Mouse (Mus musculus) embryonic fibroblast, embryonic 13.5 days (primary cell): ENCODE results near the gene Sbno2. TPM values are rescaled to one million over a fixed set of nuclear protein-coding genes. Genes with fewer than 3 reads are reported as not detected.

Experiments used
- H3K27ac ChIP-seq: 2 replicates; pipeline ENCODE4 v1.5.1; 2012; ENCODE audit warnings: low read length, control low read depth, inconsistent platforms; ENCODE audit not compliant: insufficient read depth
- H3K4me1 ChIP-seq: 2 replicates; pipeline ENCODE4 v1.6.1; 2011; ENCODE audit warnings: low read length; ENCODE audit not compliant: control insufficient read depth, insufficient read depth
- H3K4me3 ChIP-seq: 2 replicates; pipeline ENCODE4 v1.5.1; 2011; ENCODE audit warnings: mild to moderate bottlenecking, control low read depth, low read length; ENCODE audit not compliant: insufficient read depth
- CTCF ChIP-seq: IDR thresholded peaks from 2 replicates; pipeline ENCODE4 v1.5.1; 2011; ENCODE audit warnings: mild to moderate bottlenecking, control low read depth, low read length, moderate library complexity, borderline replicate concordance; ENCODE audit not compliant: insufficient read depth
- POLR2A ChIP-seq: IDR thresholded peaks from 2 replicates; pipeline ENCODE4 v1.6.1; 2011; ENCODE audit warnings: low read depth, mild to moderate bottlenecking, control low read depth, low read length, moderate library complexity
- polyA plus RNA-seq: library from polyadenylated mRNA; stranded (reverse); fragments of >200 nt; gene quantifications from 2 replicates; pipeline ENCODE4 v1.2.4, GENCODE M21; 2011; ENCODE audit warnings: low read depth; ENCODE audit not compliant: missing spikeins, insufficient read length

Gene Sbno2
- polyA plus RNA-seq, 1 experiment = 53.5 TPM

GRCm38 (mm10) chr10:80148610-80149290 is 43.4 kb upstream of the Sbno2 start:
- 0 out of 2 replicates have a peak, but pooled peaks have one; percentile 19 for TF ChIP-seq CTCF
- peak; percentile 67; the same call in 1 of the 2 replicates for TF ChIP-seq POLR2A
- Histone ChIP-seq H3K4me3 (peak overlapping the region; percentile 71), H3K4me1 (peaks cover 2% of the 10 kb centered on the region; the same call in 1 of the 2 replicates), H3K27ac (peak overlapping the region; percentile 87)

GRCm38 (mm10) chr10:80147719-80148601 is 42.6 kb upstream of the Sbno2 start, which contains the start of gene Midn:
Gene Midn, plus strand, starts transcription at chr10:80148272.
- peaks cover 2% of the 10 kb centered on the region; the same call in 1 of the 2 replicates for H3K4me1 ChIP-seq
- TF ChIP-seq CTCF = peak; percentile 28; the same call in 1 of the 2 replicates
- peak; percentile 98 for TF ChIP-seq POLR2A
- peak within 1 kb of the TSS; percentile 71 for H3K4me3 ChIP-seq
- H3K27ac ChIP-seq = peak within 1 kb of the TSS; percentile 87

GRCm38 (mm10) chr10:80147146-80147718 is 41.9 kb upstream of the Sbno2 start:
- no peak for TF ChIP-seq POLR2A
- no peak for TF ChIP-seq CTCF
- Histone ChIP-seq H3K27ac (no peak overlapping the region; the same call in 1 of the 2 replicates), H3K4me1 (peaks cover 2% of the 10 kb centered on the region; the same call in 1 of the 2 replicates), H3K4me3 (no peak overlapping the region)

- H3K4me1 ChIP-seq = peaks cover 2% of the 10 kb centered on the region; the same call in 1 of the 2 replicates
- H3K4me3 ChIP-seq = no peak overlapping the region
- H3K27ac ChIP-seq = no peak overlapping the region
- no peak for TF ChIP-seq POLR2A
- no peak for TF ChIP-seq CTCF
Measured at GRCm38 (mm10) chr10:80146568-80147011, 41.2 kb upstream of the Sbno2 start.

- H3K4me1 ChIP-seq = peaks cover 2% of the 10 kb centered on the region; the same call in 1 of the 2 replicates
- TF ChIP-seq CTCF (no peak), POLR2A (no peak)
- no peak overlapping the region for H3K4me3 ChIP-seq
- no peak overlapping the region for H3K27ac ChIP-seq
Measured at GRCm38 (mm10) chr10:80145896-80146295, 40.5 kb upstream of the Sbno2 start.

- peak; percentile 74 for TF ChIP-seq CTCF
- TF ChIP-seq POLR2A = no peak
- Histone ChIP-seq H3K27ac (no peak overlapping the region), H3K4me1 (peaks cover 2% of the 10 kb centered on the region; the same call in 1 of the 2 replicates), H3K4me3 (no peak overlapping the region)
Measured at GRCm38 (mm10) chr10:80144864-80145838, 39.8 kb upstream of the Sbno2 start.

- TF ChIP-seq POLR2A = no peak
- TF ChIP-seq CTCF = no peak
- Histone ChIP-seq H3K4me1 (peaks cover 2% of the 10 kb centered on the region; the same call in 1 of the 2 replicates), H3K27ac (no peak overlapping the region), H3K4me3 (no peak overlapping the region)
Measured at GRCm38 (mm10) chr10:80144159-80144558, 38.8 kb upstream of the Sbno2 start.

GRCm38 (mm10) chr10:80143664-80144063 is 38.3 kb upstream of the Sbno2 start:
- Histone ChIP-seq H3K4me3 (no peak overlapping the region), H3K4me1 (peaks cover 2% of the 10 kb centered on the region; the same call in 1 of the 2 replicates), H3K27ac (no peak overlapping the region)
- no peak for TF ChIP-seq POLR2A
- no peak for TF ChIP-seq CTCF
